Mouse (Mus musculus) G1E-ER4 (cell line): ENCODE measurements around the gene Clrn2. TPM values are rescaled to one million over a fixed set of nuclear protein-coding genes. Genes with fewer than 3 reads are reported as not detected.

Experiments used
- GATA1 ChIP-seq: IDR thresholded peaks from one replicate; pipeline ENCODE4 v1.8.0; 2012; ENCODE audit warnings: low read length, inconsistent platforms
- polyA plus RNA-seq: library from polyadenylated mRNA; stranded (reverse); fragments of >175 nt; gene quantifications from 2 replicates; pipeline ENCODE4 v1.2.3, GENCODE M21; 2012

Clrn2 gene
- polyA plus RNA-seq = not detected in 2 replicates

DNA sequence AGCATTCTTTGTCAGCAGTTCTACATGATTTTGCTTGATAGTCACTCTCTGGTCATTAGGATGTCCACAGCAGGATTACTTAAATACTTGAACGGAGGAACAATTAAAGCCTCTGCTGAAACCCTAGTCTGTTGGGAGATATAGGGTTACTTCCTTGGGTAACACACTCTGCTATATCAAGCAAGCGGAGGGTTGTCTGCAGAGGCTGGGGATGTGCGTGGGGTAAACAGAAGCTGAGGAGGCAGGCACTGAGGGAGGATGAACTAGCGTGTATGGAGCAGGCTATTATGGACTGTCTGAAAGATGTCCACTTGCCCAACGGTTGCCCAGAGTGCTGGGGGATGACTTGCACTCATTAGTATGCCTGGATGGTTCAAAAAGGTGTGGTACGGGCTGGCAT is at the start of gene Clrn2:
TSS of gene Clrn2 (plus strand) at position 301 of the 400 bp plus-strand sequence.
- TF ChIP-seq GATA1 = no peak

DNA sequence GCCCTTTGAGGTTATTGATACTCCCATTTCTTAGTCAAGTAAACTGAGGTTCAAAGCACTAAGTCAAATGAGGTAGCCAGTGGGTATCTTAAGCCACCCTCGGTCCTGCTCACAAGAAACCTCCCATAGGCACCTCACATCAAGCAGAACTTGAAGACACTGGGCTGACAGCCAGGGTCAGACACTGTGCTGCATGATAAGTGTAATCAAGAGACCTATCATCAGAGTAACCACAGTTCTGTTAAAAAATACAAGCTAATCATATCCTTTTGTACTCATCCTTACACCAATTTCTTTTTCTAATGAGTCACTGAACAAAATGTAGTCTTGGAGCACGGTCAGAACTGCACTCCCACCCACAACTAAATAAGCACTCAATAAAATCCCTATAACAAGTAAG is 47.4 kb upstream of the Clrn2 start:
- no peak for TF ChIP-seq GATA1

DNA sequence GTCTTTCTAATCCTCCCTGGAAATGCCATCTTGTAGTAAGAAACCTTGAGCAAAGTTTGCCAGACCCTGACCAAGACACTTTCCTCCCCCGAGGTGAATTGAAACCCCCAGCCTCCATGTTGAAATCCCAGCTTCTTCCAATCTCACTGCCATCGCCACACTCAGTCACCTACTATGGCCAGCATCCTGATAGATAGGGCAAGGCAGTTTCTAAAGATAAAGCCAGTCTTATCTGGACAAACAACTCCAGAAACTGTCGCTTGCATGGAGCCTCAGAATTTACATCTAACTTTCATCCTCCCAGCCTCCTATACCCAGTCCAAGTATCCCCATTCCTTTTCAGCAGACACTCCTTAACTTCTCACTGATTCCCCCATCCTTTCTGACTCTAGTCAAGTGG is 37.1 kb upstream of the Clrn2 start:
- TF ChIP-seq GATA1 = no peak

DNA sequence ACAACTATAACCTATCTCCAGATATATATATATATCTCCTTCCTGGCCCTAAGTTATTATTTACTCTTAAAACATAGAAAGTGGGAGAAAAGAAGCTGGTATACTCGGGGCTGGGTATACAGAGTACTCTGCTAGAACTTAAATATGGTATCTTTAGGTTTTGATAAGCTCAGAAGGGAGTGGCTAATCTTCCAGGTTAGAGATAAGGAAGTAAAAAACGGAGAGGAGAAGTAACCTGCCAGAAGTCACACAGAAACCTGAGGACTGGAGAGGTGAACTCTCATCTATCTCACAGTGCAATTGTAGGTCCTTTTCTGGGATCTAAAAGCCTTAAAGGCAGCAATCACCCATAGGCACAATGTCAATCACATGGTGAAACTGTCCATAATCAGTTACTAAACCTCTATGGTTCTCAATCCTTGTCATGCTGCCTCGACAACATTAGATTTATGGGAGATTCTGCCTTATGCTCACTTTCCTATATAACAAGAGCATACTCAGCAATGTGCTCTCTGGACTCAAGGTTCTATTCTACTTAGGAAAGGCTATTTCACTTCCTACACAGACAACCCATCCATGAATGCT is 35.6 kb upstream of the Clrn2 start:
- no peak for TF ChIP-seq GATA1

DNA sequence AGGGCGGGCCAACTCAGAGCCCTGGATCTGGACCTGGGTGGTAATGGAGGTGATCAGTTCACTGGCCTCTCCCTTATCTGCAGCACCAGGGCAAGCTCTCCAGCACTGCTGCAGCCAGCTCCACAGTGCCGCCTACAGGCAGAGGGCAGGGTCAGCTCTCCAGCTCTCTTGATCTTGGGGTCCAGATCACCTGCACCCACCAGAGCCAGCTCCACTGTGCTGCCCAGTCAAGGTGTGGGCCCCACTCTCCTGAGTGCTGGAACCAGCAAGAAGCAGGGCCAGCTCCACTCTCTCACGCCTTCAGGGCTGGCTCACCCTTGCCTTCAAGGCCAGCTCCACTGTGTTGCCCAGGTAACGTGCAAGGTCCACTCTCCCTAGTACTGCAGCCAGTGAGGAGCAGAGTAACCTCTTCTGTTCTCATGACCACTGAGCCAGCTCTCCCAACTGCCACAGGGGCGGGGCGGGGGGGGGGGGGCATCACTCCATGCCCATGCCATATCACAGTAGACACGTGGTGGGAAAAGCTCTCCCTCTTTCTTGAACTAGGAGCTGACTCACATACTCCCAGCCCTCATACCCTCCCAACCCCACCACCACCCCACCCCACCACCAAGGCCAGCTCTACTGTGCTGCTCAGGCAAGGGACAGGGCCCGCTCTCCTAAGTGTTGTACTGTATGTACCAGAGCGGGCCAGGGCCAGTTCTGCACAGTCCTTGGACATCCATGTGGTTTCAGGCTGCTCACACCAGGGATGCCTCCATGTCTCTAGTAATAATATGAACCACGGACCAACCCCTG is 33.5 kb upstream of the Clrn2 start:
- TF ChIP-seq GATA1 = no peak

DNA sequence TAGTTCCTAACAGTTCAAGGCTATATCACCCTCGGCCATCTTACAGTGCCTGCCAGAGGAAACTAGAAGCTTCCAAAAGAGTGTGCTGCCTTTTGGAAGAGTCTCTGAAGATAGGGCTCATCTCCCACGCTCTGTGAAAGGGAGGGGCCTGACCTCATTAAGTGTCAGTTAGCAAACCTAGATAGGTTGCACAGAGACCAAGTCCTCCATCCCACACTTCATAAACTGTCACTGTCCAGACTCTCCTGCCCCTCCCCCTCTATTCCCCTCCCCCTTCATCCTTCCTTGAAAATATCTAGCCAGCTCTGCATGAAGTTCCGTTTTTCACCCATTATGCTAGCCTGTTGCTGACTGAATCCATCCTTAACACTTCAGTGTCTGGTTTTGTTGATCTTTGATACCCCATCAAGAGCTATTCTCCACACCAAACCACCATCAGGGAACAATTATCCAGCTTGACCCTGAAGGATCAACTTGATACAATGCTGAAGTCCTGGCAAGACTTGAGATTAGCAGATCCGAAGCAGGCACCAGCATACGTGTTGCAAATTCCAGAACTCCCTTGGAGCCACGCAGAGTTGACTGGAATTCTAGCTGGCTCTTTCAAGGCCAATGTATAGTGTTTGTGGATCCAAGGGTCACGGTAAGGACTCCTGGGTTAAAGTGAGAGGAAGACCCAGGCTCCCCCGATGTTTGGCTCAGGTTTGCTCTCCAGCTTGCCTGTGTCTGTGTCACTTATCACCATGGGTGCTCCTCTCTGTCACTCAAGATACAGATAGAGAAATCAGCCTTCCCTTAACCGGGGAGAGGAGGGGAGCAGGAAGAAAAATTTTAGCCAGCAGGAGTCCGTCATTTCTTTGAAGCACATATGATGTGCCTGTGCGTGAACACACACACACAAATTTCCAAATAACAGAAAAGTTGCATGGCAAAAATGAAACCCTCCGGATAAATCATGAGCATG is 31.4 kb upstream of the Clrn2 start:
- no peak for TF ChIP-seq GATA1

DNA sequence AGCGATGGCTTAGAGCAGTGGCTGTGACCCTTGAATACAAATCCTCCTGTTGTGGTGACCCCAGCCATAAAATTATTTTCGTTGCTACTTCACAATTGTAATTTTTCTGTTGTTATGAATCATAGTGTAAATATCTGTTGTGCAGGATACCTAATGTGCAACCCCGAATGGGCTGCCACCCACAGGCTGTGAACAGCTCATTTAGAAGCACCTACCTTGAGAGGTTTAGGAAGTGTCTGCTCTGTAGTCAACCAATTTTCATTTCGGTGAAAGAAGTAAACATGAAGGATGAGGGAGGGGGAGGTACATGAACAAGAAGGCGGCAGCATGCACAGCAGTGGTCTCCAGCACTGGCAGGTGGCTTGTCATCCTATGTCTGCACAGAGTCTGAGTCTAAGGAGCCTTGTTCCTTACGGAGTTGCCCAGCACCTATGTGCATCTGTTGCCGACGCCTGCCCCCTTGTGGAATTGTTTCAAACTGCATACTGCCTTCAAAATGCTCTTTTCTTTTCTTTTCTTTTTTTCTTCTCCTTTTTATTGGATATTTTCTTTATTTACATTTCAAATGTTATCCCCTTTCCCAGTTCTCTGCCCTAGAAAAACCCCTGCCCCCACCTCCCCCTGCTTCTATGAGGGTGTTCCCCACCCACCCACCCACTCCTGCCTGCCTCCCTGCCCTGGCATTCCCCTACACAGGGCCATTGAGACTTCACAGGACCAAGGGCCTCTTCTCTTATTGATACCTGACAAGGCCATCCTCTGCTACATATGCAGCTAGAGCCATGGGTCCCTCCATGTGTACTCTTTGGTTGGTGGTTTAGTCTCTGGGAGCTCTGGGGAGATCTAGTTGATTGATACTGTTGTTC is 29.3 kb upstream of the Clrn2 start:
- no peak for TF ChIP-seq GATA1

DNA sequence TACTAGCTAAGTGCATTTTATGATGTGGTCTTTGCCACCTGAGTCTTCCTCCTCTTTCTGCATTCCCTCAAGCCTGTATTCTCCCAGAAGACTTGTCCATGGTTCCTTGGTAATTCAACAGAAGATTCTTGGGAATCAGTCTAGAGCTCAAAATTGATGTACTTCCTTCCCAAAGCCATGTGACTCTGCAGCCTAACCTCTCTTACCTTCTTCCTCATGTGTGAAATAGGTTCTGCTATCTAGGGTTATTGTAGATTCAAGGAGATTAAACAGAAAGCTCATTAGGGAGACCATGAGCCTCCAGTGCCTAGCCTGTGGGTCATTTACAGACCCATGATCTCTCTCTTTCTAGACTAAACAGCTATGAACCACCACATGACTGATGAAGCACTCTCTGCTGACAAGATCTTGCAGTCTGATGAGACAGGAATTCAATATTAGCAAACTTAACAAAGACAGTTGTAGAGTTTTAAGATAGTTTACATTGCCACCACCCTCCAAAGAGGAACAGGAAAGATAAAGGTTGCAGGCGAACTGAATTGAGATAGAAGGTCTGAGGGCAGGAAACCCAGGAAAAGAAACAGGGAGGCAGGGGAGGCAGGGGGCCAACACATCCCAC is 27.0 kb upstream of the Clrn2 start:
- TF ChIP-seq GATA1 = no peak

DNA sequence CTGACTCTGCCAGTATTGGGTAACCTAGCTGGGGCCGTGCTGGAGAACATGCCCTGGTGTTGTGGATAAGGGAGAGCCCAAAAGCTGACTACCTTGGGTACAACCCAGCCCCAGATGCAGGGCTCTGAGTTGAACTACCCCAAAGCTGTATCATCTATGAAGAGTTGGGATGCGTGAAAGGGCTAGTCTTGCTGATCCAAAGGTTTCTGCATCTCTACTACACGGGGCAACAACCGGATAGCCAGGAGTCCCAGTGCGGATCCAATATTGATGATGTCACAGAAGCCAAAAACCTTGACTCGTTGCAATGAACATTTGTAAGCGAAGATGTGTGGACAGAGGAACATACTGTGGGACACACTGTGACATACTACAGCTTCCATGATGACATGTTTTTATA is 25.7 kb upstream of the Clrn2 start:
- no peak for TF ChIP-seq GATA1

DNA sequence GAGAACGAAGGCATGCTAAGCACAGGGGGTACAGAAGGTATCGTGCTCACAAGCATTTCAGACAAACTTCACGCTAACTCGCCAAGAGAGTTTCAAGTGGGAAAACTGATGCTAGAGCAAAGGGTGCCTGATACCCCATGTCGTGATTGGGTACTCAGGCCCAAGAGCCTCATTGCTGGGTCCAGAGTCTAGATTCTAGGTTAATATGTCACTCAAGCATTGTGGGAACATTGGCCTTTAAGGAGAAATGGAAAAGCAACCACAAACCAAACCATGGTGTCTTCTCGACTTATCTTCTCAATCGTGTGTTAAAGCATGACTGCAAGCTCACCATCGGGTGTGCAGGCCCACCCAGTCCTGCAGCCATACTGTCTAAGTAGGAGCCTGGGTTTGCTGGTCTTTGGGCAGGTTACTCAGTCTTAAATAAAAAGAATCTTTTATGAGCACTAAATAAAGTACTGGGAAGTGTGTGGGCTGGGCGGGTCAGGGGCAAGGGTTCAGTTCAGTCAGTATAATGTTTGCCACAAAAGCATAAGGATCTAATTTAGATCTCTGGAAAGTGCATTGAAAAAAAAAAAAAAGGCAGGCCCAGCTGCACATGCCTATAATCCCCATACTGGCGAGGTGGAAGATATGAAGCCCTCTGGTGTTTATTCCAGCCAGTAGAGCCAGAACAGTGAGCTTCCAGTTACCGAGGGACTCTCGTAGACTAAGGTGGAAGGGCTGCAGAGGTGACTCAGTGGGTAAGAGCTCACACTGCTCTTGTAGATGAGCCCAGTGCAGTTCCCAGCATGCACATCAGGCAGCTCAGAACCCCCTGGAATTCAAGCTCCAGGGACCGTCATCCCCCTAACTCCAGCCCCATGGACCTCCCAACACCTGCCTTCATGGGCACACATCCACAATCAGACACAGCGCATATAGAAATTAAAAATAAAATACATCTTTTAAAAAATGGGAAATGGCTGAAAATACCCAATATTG is 17.3 kb upstream of the Clrn2 start:
- no peak for TF ChIP-seq GATA1

DNA sequence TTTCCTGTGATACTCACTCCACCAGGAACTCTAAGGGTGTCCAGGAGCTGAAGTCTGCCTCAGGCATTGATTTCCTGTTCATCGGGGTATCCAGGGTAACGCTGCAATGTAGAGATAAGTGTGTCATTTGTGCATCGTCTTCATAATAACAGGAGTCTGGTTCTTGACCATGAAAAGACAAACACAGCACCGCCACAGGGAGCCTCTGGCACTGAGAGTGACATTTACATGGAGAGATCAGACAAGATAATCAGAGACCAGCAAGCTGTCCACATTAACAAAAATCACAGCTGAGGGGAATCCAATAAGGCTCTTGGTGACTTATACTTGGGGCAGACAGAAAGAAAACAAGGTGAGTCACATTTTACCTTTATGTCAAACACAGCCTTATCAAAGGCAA is 15.7 kb upstream of the Clrn2 start:
- no peak for TF ChIP-seq GATA1

DNA sequence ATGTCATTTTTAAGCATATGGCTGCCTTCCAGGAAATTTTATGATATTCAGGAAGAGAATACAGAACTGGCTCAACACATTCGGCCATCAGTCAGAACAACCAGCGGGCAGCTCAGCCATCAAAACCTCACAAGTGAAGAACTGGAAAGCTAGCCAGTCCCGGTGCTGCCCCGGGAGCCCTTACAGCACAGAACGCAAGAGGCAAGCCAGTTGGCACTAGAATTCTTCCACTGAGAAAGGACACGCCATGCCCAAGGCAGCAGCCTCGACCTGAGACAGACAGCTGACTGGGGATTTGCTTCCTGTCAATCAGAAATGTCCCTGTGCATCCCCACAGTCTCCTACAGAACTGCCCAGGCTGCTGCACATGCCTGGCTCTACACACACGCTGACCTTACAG is 15.2 kb upstream of the Clrn2 start:
- no peak for TF ChIP-seq GATA1

DNA sequence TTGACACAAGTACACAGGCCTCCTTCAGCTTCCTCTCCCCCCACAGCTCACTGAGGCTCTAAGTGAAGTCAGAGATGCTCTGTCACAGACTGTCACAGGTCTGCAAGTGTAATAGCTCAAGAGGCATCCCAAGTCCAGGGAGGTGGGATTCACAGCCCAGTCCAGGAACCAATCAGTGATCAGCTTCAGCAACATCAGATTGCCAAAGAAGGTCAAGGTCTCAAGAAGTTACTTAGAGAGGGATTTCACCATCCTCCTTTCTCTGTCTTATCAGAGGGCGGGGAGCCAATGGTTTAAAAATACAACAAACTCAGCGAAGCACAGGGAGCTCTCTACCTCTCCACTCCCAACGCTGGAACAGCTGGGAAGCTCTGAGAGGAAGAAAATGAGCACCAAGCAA is 12.4 kb upstream of the Clrn2 start:
- TF ChIP-seq GATA1 = no peak

DNA sequence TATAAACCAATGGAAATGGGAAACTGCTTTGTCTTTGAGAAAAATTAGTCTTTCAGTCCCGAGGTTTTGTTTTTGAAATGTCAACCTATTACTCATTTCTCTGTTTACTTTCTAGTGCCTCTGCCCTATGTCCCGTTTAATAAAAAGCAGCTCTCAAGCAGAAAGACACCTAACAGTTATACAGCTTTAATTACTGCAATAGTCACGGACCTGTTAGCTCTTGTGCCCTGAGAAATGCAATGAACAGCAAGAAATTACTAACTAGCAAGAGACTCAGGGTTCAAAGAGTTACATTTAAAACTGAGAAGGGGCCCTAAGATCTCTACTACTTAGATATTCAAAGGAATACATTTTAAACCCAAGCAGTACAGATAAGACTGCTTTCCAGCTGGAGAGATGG is 11.8 kb upstream of the Clrn2 start:
- no peak for TF ChIP-seq GATA1
